Mouse (Mus musculus): ENCODE results near the gene Gm49369.

The Gm49369 gene

DNA sequence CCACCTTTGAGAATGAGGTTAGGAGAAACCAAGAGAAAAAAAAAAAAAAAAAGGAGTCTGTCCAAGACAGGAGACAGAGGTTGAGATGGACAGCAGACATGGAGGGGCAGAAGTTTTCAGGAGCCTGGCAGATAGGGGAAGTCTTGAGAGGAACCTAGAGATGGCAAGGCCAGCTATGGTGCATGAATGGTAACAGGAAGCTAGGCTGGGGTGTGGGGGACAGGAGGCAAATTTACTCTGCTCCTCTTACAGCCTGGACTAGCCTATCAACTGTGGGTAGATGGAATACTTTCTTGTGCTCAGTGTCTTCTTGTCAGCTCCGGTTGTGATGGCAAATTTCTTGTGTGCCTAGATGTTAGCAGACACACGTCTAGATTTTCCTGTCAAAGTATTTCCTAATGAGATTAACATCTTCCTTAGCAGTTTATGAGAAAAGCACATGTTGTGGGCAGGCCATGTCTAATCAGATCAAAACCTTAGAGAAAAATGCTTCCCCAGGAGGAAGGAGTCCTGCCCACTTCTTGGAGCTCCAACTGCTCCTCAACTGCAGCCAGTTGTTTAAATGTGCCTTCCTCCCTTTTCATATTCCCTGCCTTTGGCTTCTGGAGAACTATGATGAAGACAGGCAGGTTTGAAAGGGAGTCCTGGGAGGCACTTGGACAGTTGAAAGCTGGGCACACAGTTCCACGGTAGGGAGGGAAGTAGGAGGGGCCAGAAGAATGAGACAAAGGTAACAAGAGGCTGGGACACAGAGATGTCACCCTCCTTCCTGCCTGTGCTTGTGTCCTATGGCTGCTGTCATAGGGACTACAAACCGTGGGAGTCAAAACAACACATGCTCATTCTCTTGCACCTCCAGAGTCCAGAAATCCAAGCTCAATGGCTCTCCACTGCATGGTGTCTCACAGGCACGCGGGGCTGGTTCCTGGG lies 12.1 kb upstream of the Gm49369 start:
- DNase-seq (ENCODE audit: low spot score): no peak

DNA sequence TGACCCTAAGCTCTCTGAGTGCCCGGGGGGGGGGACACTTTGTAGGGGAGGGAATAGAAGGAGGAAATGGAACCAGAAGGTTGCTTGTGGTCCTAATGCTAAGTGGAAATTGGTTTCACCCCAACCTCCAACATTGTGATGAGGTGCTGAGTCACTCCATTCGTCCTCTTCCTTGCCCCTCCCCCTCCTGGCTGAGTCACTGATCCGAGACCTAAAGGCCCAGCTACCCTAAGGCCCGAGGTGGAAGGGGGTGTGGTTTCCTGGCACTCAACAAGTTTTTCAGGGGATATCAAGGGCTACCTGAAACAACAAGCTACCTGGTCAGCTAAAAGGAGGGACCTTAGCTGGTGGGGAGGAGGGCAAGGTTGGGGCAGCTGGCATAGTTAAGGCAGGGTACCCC lies 10.7 kb upstream of the Gm49369 start:
- no peak for DNase-seq (ENCODE audit: low spot score)

DNA sequence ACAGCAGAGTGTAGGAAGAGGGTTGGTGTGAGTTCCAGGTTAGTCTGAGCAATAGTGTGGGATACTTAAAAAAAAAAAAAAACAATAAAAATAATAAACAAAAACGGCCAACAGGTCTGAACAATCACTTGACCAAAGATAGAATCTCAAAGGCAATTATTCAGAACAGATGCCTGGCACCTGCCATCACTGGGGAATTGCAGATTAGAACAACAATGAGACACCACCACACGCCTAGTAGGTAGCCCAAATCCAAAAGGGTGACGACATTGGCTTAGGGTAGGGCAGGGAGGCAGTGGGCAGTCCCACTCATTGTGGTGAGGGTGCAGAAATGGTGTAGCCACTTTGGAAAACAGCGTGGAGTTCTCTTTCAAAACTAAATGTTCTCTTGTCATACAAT lies 9.1 kb upstream of the Gm49369 start:
- DNase-seq (ENCODE audit: low spot score): no peak

DNA sequence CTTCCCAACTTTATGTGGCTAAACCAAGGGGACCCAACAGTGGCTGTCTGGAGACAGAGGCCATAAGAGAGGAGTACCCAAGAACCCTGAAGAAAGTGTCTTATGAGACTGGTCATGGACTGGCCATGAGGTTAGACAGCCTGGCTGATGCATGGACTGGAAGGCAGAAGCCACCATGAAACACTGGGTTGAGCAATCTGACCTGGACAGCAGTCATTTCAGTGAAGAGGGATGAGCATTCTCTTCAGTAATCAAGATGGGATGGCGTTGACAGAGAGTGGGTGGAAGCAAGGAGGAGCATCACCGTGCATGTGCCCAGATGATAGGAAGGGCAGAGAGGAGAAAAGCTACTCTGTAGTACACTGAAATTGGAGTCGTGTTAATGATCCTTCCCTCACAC lies 8.6 kb upstream of the Gm49369 start:
- no peak for DNase-seq (ENCODE audit: low spot score)

DNA sequence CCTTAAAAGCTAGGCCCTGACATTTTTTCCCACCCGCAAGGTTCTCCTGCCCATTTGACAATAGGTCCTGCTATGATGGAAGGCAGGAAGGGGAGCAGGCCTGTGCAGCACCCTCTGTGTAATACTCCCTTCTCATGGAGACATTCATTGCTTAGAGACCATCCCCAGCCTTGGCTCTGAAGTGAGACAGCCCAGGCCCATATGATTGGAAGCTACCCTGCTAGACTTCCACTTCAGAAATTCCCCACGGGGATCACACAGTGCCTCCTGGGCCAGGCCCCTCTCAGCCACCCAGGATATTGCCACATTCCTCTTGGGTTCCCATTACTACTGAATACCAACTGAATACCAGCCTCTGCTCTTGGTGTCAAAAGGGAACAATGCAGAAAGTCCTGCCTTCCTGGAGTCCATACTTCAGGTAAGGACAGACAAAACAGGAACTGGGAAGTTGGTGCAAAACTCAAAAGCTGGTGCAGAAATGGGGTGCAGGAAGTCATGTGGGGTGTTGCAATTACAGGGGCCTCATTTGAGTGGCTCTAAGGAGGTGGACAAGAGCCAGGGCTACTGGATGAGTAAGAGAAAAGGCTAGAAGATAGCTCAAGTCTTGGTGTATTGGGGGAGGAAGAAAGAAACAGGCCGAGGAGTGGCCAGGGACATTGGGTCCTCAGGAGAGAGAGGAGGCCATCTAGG lies 7.6 kb upstream of the Gm49369 start:
- DNase-seq (ENCODE audit: low spot score): no peak

DNA sequence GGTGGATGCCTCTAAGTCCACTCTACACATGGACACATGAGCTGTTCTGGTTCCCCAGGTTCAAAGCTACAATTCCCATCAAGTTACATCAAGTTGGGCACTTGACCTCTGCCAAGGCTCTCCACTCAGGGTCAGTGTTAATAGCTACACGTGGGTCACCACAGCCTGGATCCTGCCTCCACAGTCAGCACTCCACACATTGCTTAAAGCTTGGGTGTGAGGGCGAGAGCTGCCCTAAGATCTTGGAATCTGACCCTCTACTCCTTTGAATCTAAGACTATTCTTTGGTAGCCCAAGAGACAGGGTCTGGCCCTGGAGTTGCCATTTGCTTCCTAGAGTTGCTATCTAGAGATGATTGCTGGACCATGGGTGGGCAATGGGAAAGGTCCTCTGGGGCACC lies 6.3 kb upstream of the Gm49369 start:
- no peak for DNase-seq (ENCODE audit: low spot score)

DNA sequence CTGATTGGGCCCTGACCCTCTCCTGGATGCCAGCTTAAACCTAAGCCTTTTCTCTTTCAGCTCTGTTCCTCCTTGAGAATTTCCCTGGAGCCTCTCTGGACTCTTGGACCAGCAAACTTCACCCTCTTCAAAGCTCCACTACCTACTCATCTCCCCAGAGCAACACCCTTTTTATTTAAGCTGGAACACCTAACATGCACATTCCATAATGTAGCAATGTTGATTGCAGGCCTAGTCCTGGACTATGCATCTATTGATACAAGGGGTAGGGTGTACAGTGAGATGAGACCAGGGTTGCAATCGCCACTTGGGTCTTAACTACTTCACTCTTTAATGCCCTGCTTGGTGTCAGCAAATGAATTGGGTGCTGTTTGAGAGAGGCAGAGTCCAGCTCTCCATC lies 5.7 kb upstream of the Gm49369 start:
- DNase-seq (ENCODE audit: low spot score): no peak

DNA sequence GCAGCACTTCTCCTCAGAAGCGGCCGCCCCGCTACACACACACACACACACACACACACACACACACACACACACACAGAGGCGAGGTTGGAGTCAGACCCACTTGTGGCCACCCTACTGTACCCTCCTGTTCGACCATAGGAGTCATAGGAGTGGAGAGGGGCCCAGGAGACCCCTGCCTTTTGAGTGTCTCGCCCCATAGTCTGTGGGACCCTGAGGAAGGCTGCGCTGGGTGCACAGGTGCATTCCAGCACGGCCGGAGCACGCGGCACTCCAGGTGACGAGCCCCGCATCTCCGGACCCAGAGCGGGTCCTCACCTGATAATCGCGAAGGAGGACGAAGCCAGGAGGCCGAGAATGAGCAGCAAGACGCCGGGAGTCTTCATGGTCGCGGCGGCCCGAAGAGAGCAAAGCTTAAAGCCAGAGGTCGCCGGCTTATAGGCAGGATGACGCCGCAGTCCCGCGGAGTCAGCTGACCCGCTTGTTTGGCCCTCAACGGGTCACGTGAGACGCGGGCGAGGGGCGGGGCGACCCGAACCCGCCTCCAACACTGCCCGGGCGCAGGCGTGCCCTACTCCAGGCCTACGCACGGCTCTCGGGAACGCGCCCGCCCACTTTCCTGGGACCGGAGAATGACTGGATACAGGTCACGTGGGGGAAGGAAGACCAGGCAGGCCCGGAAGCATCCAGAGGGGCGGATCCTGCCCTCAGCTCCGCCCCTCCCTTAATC lies 5.1 kb upstream of the Gm49369 start, which contains the start of gene Ctsd:
Gene Ctsd, minus strand, starts transcription at position 620 of the 730 bp plus-strand sequence.
- DNase-seq (ENCODE audit: low spot score): peak; percentile 98

DNA sequence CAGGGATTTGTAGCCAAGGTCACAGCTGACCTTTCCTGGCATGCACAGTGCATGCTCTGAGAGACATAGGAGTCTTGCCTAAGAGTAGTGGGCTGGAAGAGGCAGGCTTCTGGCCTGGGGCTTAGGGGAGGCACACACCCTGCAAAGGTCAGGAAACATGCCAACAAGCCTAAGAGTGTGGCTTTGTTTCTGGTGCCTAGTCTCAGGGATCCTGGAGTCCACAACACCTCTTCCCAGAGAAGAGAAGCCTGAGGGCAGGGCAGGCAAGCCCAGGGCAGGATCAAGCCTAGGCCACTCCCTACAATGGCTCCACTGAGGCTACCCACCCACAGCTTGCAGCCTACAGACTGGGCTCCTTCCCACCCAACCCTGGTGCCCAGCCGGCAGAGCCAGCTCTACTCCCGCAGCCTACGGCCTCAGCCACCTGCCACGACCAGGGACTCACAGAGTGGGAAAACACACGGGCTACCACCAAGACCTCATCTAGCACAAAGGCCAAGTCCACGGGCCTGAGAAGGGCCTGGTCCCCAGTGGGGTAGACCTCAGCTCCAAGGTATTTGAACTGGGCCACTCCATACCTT lies 4.2 kb upstream of the Gm49369 start:
- no peak for DNase-seq (ENCODE audit: low spot score)

DNA sequence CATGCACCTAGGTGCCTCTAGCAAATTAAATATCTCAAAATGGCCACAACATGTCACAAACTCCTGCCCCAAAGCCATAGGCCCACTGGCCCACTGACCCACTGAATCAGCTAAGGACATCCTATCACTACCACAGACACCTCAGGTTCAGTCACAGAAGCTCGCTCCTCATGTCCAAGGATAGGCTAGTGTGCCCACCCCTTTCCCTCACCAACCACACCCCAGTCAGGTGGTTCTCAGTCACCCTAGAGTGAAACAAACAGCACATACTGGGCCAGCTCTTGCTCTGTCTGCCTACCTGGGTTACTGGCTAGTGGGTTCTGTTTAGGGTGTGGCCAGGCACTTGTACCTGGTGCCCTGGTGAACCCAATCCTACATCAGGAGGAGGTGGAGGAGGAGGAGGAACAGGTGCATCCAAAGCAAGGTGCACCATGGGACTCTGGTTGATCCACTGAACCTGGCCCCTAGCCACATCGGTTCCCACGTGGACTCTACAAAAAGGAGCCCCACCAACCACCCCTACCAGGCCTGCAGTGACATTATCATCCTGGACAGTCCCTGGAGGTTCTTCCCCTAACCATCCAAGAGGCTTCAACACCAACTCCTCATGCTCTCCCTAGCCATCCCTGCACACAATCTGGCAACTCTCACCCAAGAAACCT lies 3.4 kb upstream of the Gm49369 start:
- no peak for DNase-seq (ENCODE audit: low spot score)

DNA sequence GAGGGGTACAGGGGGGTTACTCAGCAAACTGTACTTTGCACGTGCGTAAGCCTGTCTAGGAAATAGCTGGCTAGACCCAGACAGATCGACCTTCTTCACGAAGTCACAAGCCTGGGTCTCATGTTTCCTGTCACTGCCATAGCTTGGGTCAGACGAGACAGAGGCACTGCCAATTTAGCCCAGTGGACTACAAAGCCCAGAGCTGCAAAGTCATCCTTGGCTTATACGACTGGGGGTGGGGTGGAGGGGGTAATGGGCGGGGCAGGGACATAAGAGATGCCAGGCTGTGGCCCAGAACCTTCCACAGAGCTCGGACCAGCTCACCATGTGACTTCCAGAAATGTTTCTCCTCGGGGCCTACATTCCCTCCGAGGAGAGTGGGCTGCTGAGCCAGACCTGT lies 1.8 kb upstream of the Gm49369 start:
- no peak for DNase-seq (ENCODE audit: low spot score)

DNA sequence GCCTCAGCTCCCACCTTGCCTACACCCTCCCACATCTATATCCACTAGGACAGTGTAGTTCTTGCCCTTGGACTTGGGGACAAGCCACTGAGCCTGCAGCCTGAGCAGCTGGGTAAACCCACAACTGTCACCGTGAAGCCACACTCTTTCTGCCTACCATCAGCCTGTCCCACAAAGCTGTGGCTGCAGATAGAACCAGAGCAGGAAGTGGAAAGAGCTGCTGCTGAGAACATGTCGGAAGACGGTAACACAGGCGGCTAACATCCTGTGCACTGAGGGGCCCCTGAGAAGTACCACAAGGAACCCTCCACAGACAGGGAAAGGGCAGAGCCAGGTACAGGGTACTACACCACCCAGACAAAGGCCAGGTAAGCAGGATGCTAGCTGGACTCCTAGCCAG lies 1.3 kb downstream of the Gm49369 start:
- DNase-seq (ENCODE audit: low spot score): no peak

DNA sequence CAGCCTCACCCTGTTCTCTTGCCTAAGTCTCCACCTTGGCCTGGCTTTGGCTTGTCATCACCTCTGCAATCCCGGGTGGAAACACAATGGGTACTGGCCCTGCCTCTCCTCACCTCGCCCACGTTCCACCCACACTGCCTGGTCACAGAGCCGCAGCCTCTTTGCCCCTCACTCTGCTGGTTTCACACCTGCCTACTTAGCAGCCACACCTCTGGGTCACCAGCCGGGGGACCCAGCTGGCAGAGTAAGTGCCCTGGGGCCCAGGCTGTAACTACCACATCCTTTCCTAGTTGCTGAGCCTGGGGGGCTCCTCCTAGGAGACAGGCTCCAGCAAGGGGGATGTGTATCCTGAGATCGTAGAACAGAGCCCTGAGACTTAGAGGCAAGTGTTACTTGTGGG lies 3.3 kb downstream of the Gm49369 start:
- no peak for DNase-seq (ENCODE audit: low spot score)

DNA sequence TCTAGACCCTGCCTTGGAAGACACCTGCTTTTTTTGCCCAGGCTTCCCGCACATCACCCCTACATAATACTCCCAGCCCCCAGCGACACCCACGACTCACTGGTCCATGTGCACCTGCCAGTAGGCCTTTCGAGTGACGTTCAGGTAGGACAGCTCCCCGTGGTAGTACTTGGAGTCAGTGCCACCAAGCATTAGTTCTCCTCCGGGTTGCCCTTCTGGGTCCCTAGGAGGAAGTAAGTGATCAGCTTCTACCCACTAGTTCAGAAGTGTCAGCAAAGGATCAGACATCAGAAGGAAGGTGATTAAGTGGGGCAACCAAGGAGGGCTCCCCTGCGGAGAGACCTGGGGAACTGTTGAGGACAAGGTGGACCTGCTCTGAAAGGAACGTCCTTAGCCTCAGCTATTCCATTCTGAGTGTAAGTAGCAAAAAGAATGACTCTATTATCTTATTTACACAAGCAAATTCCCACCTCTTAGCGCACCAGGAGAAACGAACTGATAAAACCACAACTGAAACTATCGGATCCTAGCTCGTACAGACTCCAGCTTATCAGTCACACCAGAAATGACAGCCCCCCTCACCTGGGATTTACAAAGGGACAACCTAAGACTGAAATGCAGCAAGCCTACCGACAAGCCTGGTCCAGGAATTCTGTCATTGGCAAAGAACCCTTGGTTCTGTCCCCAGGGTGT lies 5.1 kb downstream of the Gm49369 start:
- no peak for DNase-seq (ENCODE audit: low spot score)

DNA sequence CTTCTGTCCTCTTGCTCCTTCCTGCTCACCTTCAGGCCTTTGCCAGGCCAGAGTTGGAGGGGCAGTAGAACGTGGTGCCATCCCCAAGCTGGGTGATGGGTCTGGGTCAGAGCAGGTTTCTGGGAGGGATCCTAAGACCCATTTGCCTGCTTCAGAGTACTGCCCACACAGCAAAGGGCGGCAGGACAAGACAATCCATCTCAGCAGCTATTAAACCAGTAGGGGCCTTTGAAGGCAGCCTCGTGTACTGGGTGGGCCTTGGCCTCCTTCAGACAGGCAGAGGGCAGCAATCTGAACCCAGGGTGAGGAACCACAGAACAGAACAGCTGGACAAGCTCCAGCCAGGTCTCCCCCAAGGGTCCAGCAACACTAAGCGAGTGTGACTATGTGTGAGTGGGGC lies 6.4 kb downstream of the Gm49369 start:
- DNase-seq (ENCODE audit: low spot score): no peak

DNA sequence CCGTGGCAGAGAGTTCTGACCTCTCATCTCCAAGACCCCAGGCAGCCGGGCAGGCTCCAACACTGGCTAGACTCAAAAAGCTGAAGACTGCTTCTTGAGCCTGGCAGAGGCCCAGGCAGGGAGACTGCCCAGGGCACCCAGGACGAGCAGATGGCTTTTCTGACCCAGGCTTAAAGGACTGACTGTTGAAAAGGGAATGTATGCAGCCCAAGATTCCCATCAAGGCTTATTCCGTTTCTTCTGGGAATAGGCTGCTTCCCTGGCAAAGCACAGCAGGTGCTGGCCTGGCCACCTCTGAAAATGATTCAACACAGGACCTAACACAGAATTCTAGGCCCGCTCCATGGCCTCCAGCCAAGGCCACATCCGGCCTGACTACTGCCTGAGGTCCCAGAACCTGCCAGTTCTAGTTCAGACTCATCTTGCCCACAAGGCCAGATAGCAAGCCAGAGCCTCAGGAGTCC lies 7.2 kb downstream of the Gm49369 start:
- peak; percentile 47 for DNase-seq (ENCODE audit: low spot score)

DNA sequence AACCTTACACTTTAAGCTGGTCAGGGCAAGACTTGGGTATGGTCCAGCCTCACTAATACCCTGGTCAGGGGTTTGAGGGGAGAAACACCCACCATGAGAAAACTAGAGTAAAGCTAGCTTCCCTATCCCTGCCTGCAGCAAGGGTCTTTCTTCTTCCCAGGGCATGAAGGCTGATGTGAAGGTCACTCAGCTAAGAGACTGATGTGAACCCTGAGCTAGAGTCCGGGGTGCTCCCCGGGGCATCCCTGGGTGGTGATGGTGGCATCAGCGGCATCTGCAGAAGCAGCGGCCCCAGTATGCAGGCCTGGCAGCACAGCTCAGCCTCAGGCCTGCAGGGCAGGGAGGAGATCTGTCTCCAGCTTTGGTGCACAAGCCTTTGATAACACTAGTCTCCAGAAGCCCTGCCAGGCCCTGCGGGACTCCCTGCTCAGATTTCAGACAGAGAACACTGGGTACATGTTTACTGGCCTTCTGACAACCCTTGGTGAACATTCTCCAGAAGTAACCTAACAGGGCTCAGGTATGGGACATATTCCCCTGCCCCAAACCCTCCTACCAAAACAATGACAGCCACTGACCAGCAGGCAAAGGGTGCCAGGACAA lies 8.0 kb downstream of the Gm49369 start:
- DNase-seq (ENCODE audit: low spot score): no peak

DNA sequence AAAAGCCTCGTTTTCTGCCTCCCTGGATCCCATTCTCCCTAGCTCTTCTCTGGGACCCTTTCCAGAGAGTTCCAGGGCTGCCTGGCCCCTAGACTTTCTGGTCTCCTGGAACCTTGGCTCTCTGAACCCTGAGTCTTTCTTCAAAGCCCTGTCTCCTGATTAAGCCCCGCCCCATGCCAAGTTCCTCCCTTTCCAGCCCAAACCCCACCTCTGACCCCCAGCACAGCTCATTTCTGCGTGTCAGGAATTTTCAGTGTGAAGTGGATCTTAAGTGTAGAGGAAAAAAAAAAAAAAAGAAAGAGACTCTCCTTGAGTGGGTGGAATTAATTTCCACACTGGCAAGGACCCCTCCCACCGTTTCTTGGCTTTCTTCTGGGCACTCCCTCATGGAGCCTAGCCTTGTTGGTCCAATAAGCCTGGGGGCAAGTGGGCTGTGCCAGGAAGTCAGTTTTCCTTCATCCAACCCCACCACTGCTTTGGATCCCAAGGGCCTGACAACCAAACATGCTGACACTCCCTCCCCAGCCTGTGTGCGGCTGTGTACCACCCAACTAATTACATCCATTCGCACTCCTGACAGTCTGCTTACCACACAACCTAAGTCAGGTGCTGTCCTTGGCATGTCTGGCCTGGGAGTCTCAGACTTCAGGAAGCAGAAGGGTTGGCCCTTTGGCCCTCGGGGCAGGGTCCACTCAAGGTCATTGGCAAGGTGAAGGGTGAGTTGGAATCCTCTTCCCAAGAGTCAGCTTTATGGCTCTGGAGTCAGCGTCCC lies 8.6 kb downstream of the Gm49369 start, which contains the start of gene Ifitm10:
Gene Ifitm10, minus strand, starts transcription at position 113 of the 772 bp plus-strand sequence.
- DNase-seq (ENCODE audit: low spot score): no peak

DNA sequence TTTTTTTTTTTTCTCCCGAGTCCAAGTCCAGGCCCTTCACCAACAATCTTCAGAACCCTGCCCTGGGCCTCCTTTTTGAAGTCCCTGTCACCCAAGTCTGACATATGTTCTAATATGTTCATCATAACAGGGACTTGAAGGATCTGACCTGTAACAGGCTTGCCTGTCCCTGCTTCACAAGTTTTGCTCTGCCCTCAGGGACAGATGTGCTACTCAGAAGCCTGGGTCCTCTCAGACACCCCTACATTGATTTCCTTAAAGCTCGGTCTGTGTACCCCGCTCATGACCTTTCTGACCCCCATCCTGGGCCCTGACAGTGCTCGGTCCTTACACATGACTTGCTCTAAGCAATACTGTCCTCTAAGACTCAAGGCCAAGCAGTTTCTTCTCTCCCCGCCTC lies 9.4 kb downstream of the Gm49369 start:
- DNase-seq (ENCODE audit: low spot score): no peak

Measured in ovary, postnatal 36 days (tissue).